Mouse (Mus musculus): ENCODE measurements at regions not wholly inside any gene's neighbourhood (a gene's known extent, or its start where the extent isn't known, plus 50 kb on each side); places are given as distances from the start of the nearest gene placed in this dataset.

- no peak for DNase-seq (ENCODE audit: low spot score in 2 of 2)
Measured at GRCm38 (mm10) chr10:21775911-21776761, 105.8 kb upstream of the Sgk1 start.

- DNase-seq (ENCODE audit: low spot score in 2 of 2): no peak
Measured at GRCm38 (mm10) chr10:21776762-21777080, 105.3 kb upstream of the Sgk1 start.

- no peak for DNase-seq (ENCODE audit: low spot score in 2 of 2)
Measured at GRCm38 (mm10) chr10:21777103-21777502, 104.9 kb upstream of the Sgk1 start.

- DNase-seq (ENCODE audit: low spot score in 2 of 2): no peak
Measured at GRCm38 (mm10) chr10:21783478-21783877, 98.5 kb upstream of the Sgk1 start.

GRCm38 (mm10) chr10:21785110-21785509 lies 96.9 kb upstream of the Sgk1 start:
- DNase-seq (ENCODE audit: low spot score in 2 of 2): no peak

GRCm38 (mm10) chr10:21785785-21786184 lies 96.2 kb upstream of the Sgk1 start:
- DNase-seq (ENCODE audit: low spot score in 2 of 2): no peak

GRCm38 (mm10) chr10:21789847-21790530 lies 92.0 kb upstream of the Sgk1 start:
- DNase-seq (ENCODE audit: low spot score in 2 of 2): no peak

GRCm38 (mm10) chr10:21790991-21791390 lies 91.0 kb upstream of the Sgk1 start:
- no peak for DNase-seq (ENCODE audit: low spot score in 2 of 2)

- no peak for DNase-seq (ENCODE audit: low spot score in 2 of 2)
Measured at GRCm38 (mm10) chr10:21792431-21792830, 89.6 kb upstream of the Sgk1 start.

- DNase-seq (ENCODE audit: low spot score in 2 of 2): no peak
Measured at GRCm38 (mm10) chr10:21793641-21794040, 88.3 kb upstream of the Sgk1 start.

GRCm38 (mm10) chr10:21796386-21796785 lies 85.6 kb upstream of the Sgk1 start:
- no peak for DNase-seq (ENCODE audit: low spot score in 2 of 2)

- DNase-seq (ENCODE audit: low spot score in 2 of 2): no peak
Measured at GRCm38 (mm10) chr10:21798103-21798502, 83.9 kb upstream of the Sgk1 start.

- DNase-seq (ENCODE audit: low spot score in 2 of 2): no peak
Measured at GRCm38 (mm10) chr10:21801556-21801955, 80.4 kb upstream of the Sgk1 start.

- no peak for DNase-seq (ENCODE audit: low spot score in 2 of 2)
Measured at GRCm38 (mm10) chr10:21803184-21803583, 78.8 kb upstream of the Sgk1 start.

GRCm38 (mm10) chr10:21804761-21805160 lies 77.2 kb upstream of the Sgk1 start:
- DNase-seq (ENCODE audit: low spot score in 2 of 2): no peak

GRCm38 (mm10) chr10:21805606-21806005 lies 76.4 kb upstream of the Sgk1 start:
- no peak for DNase-seq (ENCODE audit: low spot score in 2 of 2)

GRCm38 (mm10) chr10:21806716-21807115 lies 75.3 kb upstream of the Sgk1 start:
- DNase-seq (ENCODE audit: low spot score in 2 of 2): no peak

GRCm38 (mm10) chr10:21819686-21820085 lies 62.3 kb upstream of the Sgk1 start:
- DNase-seq (ENCODE audit: low spot score in 2 of 2): no peak

GRCm38 (mm10) chr10:21821421-21821820 lies 60.6 kb upstream of the Sgk1 start:
- DNase-seq (ENCODE audit: low spot score in 2 of 2): no peak

GRCm38 (mm10) chr10:21824418-21825025 lies 57.5 kb upstream of the Sgk1 start:
- no peak for DNase-seq (ENCODE audit: low spot score in 2 of 2)

GRCm38 (mm10) chr10:21826793-21827504 lies 55.0 kb upstream of the Sgk1 start:
- DNase-seq (ENCODE audit: low spot score in 2 of 2): no peak

GRCm38 (mm10) chr10:21827505-21827844 lies 54.5 kb upstream of the Sgk1 start:
- DNase-seq (ENCODE audit: low spot score in 2 of 2): no peak

All from adrenal gland, postnatal 4 days (tissue).